Mouse (Mus musculus) forebrain, embryonic 15.5 days (tissue): ENCODE measurements around the gene Sv2b. TPM values are rescaled to one million over a fixed set of nuclear protein-coding genes. Genes with fewer than 3 reads are reported as not detected.

Experiments used
- ATAC-seq: fragments of 200-750 bp; cut with Nextera tagmentation; replicated peaks from 2 replicates; pipeline ENCODE4 v1.8.0; 2017; ENCODE audit warnings: mild to moderate bottlenecking, moderate TSS enrichment, moderate library complexity
- H3K27ac ChIP-seq: fragments of 300-500 bp; sonication (generic); replicated peaks from 2 replicates; pipeline ENCODE4 v1.5.1; 2015; ENCODE audit warnings: mild to moderate bottlenecking, inconsistent platforms
- H3K27me3 ChIP-seq: fragments of 300-500 bp; sonication (generic); 2 replicates; pipeline ENCODE4 v1.6.1; 2015; ENCODE audit warnings: inconsistent platforms
- H3K36me3 ChIP-seq: fragments of 300-500 bp; sonication (generic); 2 replicates; pipeline ENCODE4 v1.6.1; 2015; ENCODE audit warnings: mild to moderate bottlenecking, inconsistent platforms
- H3K4me1 ChIP-seq: fragments of 300-500 bp; sonication (generic); 2 replicates; pipeline ENCODE4 v1.6.1; 2015; ENCODE audit warnings: inconsistent platforms
- H3K4me2 ChIP-seq: fragments of 300-500 bp; sonication (generic); replicated peaks from 2 replicates; pipeline ENCODE4 v1.6.1; 2015; ENCODE audit warnings: mild to moderate bottlenecking, inconsistent platforms
- H3K4me3 ChIP-seq: fragments of 300-500 bp; sonication (generic); 2 replicates; pipeline ENCODE4 v1.5.1; 2015; ENCODE audit warnings: mild to moderate bottlenecking, inconsistent platforms
- H3K9ac ChIP-seq: fragments of 300-500 bp; sonication (generic); replicated peaks from 2 replicates; pipeline ENCODE4 v1.6.1; 2015; ENCODE audit warnings: mild to moderate bottlenecking, inconsistent platforms
- H3K9me3 ChIP-seq: fragments of 300-500 bp; sonication (generic); 2 replicates; pipeline ENCODE4 v1.6.1; 2016; ENCODE audit warnings: inconsistent platforms
- WGBS: fragments of 180-500 bp; shearing (Covaris S2); methylation state at CpG from one replicate; pipeline ENCODE4 v1.1.7; 2015; ENCODE audit warnings: mixed read lengths; 5-methylcytosine and 5-hydroxymethylcytosine counted together
- polyA plus RNA-seq: library from polyadenylated mRNA; unstranded; fragments of >200 nt; fragmentation: Nextera tagmentation; extraction: Ambion mirVana; gene quantifications from 2 replicates; pipeline ENCODE4 v1.2.1, GENCODE M21; 2015

The Sv2b gene
- polyA plus RNA-seq, 1 experiment from 2014 or later: 10.0 TPM

DNA sequence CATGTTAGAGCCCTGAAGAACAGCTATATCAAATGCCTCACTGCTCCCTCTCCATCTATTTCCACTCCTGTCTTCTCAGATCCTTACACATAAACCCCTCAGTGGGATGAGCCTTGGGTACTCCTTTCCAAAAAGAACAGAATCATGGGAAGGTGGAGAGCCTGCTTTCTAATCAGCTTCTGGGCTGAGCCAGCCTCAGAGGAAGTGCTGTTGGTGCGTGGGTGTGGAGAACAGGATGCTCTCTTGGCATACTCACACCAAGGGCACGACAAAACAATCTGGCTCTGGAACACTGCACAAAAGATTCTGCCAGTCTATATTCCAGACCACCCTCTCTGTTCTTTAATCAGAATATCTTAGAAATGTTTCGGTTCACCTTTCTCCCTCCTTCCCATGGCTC is 26.1 kb downstream of the Sv2b start:
- no peak overlapping the region for H3K4me3 ChIP-seq
- H3K27ac ChIP-seq: no peak overlapping the region
- H3K9ac ChIP-seq: no peak overlapping the region
- no peak for ATAC-seq
- WGBS: 83% methylated on average over 3 of the region's 3 CpGs
- no peaks in the 10 kb centered on the region for H3K9me3 ChIP-seq
- H3K27me3 ChIP-seq: no peaks in the 10 kb centered on the region
- H3K4me1 ChIP-seq: no peaks in the 10 kb centered on the region
- no peak overlapping the region for H3K4me2 ChIP-seq
- no peaks in the 10 kb centered on the region for H3K36me3 ChIP-seq

DNA sequence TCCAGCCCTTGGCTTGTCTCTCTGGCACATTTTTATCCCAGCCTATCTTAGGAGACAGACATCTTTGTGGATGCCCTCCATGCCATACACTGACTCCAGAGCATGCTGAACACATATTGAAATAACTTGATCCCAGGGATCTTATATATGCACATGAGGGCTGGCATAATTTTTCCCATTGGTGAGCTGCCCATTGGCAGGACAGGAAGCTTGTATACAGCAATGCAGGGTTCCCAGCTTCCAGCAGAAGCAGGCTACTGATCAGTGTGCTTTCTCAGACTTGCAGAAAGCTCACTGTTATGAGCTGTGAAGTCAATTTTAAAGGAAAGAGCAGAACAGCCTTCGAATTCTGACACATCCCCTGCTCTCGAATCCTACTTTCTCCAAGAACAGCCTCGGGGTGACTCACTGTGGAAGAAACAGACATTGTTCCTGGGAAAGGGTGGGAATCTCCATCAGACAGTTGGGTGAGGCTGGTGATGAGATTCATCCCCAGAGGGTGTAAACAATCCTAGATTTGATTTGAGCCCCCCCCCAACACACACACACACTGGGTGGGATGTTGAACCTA is 26.9 kb downstream of the Sv2b start:
- no peak for ATAC-seq
- H3K36me3 ChIP-seq: no peaks in the 10 kb centered on the region
- WGBS: 81% methylated on average over 3 of the region's 3 CpGs
- no peaks in the 10 kb centered on the region for H3K27me3 ChIP-seq
- H3K9me3 ChIP-seq: no peaks in the 10 kb centered on the region
- H3K4me3 ChIP-seq: no peak overlapping the region
- no peak overlapping the region for H3K4me2 ChIP-seq
- H3K4me1 ChIP-seq: no peaks in the 10 kb centered on the region
- H3K9ac ChIP-seq: no peak overlapping the region
- no peak overlapping the region for H3K27ac ChIP-seq

DNA sequence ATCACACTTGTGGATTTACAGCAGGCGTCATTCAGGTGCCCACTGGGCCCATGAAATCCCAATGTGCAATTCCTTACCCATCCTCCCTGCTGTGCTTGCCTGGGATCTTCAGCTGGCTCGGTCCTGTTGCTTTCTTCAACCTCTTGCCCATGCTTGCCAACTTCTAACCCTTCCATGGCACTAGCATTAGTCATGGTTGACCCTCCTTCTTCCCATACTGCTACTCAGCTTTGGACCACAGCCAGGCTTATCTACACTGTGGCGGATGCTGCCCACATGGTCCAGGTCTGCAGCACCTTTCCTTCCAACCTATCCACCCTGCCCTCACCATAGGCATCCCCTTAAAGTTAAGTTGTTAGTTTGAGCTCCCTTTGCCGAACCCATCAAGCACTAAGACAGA is 28.0 kb downstream of the Sv2b start:
- Histone ChIP-seq H3K27me3 (no peaks in the 10 kb centered on the region), H3K4me3 (no peak overlapping the region), H3K27ac (no peak overlapping the region), H3K9me3 (no peaks in the 10 kb centered on the region), H3K4me2 (no peak overlapping the region), H3K4me1 (no peaks in the 10 kb centered on the region), H3K9ac (no peak overlapping the region), H3K36me3 (no peaks in the 10 kb centered on the region)
- 84% methylated on average over 4 of the region's 4 CpGs for WGBS
- no peak for ATAC-seq

DNA sequence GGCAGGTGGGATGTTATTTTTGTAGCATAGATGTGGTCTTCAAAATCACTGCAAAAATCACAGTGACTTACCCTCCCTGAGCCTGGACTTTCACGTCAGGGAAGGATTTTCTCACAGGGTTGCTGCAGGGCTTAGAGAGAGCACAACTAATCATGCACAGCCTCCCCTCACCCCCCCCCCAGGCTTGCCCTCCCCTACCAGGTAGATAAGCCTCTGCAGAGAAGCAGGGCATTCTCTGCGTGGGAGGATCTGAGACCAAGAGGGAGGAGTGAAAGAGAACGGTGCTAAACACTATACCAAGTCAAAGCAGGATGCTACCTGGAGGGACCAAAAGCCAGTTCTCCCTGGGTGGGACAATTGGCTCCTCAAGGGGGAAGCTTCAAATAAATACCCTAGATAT is 31.2 kb downstream of the Sv2b start:
- Histone ChIP-seq H3K27ac (no peak overlapping the region), H3K9me3 (no peaks in the 10 kb centered on the region), H3K27me3 (no peaks in the 10 kb centered on the region), H3K9ac (no peak overlapping the region), H3K4me1 (no peaks in the 10 kb centered on the region), H3K4me3 (no peak overlapping the region), H3K36me3 (no peaks in the 10 kb centered on the region), H3K4me2 (no peak overlapping the region)
- 16% methylated on average over 3 of the region's 3 CpGs for WGBS
- ATAC-seq: no peak

DNA sequence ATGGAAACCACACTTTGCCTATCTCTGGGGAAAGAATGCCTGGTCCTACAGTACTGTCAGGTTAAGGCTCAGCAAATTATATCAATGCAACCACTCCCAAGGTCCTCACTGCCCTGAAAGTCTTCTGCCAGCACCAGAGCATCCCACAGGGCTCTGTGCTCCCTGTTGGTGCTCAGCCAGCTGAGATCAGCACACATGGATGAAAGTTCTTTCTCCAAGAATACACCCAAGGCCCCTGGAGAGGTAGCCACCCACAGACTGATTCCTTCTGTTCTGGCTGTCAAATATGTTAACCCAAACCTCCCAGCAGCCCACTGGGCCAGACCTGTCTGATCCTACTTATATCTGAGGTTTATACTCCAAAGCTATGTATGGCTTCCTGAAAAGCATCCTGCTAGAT is 32.3 kb downstream of the Sv2b start:
- no peak overlapping the region for H3K9ac ChIP-seq
- H3K9me3 ChIP-seq: no peaks in the 10 kb centered on the region
- ATAC-seq: no peak
- H3K27ac ChIP-seq: no peak overlapping the region
- H3K4me1 ChIP-seq: peaks cover 6% of the 10 kb centered on the region
- H3K27me3 ChIP-seq: no peaks in the 10 kb centered on the region
- no peaks in the 10 kb centered on the region for H3K36me3 ChIP-seq
- H3K4me3 ChIP-seq: no peak overlapping the region
- H3K4me2 ChIP-seq: no peak overlapping the region

DNA sequence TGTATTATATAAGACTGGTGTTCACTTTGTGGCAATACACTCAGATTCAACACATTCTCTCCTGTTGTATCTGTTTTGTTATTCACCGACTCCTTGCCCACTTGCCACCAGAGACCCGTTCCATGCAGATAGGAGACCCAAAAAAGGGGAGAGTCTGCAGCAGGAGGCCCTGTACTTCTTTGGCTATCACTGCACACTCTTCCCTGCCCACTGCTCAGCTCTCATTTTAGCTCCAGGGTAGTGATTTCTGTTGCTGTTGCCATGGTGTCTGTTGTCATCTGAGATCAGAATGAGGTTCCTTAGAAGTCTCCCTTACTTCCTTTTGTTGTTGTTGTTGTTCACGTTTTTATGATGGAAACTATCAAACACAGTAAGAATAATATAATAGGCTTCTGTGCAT is 34.5 kb downstream of the Sv2b start:
- WGBS: 56% methylated on average over 3 of the region's 3 CpGs
- no peak overlapping the region for H3K4me2 ChIP-seq

DNA sequence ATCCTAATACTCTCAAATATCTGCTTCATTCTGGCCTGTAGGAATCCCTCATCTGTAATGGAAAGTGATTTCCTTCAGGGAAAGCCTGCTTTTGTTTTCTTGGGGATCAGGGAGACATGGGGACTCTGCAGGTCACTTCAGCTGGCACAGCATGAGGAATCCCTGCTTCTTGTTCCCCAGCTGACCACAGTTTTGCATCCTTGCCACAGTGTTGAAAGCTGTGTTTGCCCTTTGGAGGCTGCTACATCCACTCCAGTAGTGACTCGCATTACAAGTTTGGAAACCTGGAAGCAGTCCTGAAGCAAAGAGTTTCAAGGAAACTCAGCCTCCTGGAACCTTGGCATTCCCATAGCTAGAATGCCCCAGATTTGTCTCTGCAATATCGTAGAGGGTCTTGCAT is 35.4 kb downstream of the Sv2b start:
- peaks cover 7% of the 10 kb centered on the region for H3K4me1 ChIP-seq
- no peak overlapping the region for H3K4me3 ChIP-seq
- H3K27me3 ChIP-seq: no peaks in the 10 kb centered on the region
- no peaks in the 10 kb centered on the region for H3K36me3 ChIP-seq
- H3K9me3 ChIP-seq: no peaks in the 10 kb centered on the region
- no peak overlapping the region for H3K4me2 ChIP-seq
- WGBS: 63% methylated on average over 2 of the region's 2 CpGs
- ATAC-seq: no peak
- H3K9ac ChIP-seq: no peak overlapping the region
- H3K27ac ChIP-seq: no peak overlapping the region

More for the DNA sequence above, 34.5 kb downstream of the Sv2b start:
- no peak for ATAC-seq
- H3K27me3 ChIP-seq: no peaks in the 10 kb centered on the region
- H3K4me3 ChIP-seq: no peak overlapping the region
- peaks cover 7% of the 10 kb centered on the region for H3K4me1 ChIP-seq
- no peak overlapping the region for H3K9ac ChIP-seq
- H3K27ac ChIP-seq: no peak overlapping the region
- H3K9me3 ChIP-seq: no peaks in the 10 kb centered on the region
- no peaks in the 10 kb centered on the region for H3K36me3 ChIP-seq

DNA sequence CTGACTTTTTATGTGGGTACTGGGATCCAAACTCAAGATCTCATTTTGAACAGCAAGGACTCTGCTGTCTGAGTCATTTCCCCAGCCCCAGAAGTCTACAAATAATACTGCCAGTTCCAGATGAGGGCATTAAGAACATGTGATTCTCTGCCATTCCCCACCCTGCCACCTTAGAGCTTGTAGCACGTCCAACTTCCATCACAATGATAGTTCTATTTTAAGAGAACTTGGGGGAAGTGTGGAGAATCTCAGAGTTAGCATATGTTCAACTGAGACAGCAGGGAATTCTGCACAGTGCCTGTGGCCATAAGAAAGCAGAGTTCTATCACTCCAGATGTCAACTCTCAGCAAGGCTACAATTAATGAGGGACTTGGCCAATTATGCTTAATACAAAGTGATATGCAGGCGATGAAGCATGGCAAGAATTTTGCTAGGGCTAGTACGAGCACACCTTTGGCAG is 37.1 kb downstream of the Sv2b start:
- H3K4me1 ChIP-seq: peaks cover 7% of the 10 kb centered on the region
- no peak overlapping the region for H3K27ac ChIP-seq
- WGBS: 43% methylated on average over 3 of the region's 3 CpGs
- no peaks in the 10 kb centered on the region for H3K36me3 ChIP-seq
- no peaks in the 10 kb centered on the region for H3K9me3 ChIP-seq
- ATAC-seq: peak; percentile 61; the same call in 1 of the 2 replicates
- no peak overlapping the region for H3K9ac ChIP-seq
- no peaks in the 10 kb centered on the region for H3K27me3 ChIP-seq
- no peak overlapping the region for H3K4me3 ChIP-seq
- H3K4me2 ChIP-seq: no peak overlapping the region

DNA sequence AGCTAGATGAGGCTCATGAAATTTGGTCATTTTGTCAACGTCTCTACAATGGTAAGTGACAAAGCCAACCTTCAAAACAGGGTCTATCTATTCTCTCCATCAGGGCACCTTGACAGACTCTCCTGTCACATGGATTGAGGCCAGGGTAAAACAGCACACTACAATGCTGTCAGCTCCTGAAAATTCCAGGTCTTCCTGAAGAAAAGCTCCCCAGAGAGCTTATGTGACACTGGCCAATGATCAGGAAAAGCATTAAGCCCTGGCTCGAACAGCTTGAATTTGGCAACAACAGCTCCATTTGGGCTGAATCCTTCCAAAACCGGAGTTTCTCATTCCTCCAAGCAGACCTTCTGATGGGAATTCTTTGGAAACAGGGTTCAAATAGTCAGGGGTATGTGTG is 37.8 kb downstream of the Sv2b start:
- WGBS: 74% methylated on average over 3 of the region's 3 CpGs
- Histone ChIP-seq H3K4me1 (peaks cover 7% of the 10 kb centered on the region), H3K36me3 (no peaks in the 10 kb centered on the region), H3K9me3 (no peaks in the 10 kb centered on the region), H3K9ac (no peak overlapping the region), H3K4me2 (no peak overlapping the region), H3K27ac (peak overlapping the region; percentile 40; the same call in 1 of the 2 replicates), H3K4me3 (no peak overlapping the region), H3K27me3 (no peaks in the 10 kb centered on the region)
- ATAC-seq: no peak

DNA sequence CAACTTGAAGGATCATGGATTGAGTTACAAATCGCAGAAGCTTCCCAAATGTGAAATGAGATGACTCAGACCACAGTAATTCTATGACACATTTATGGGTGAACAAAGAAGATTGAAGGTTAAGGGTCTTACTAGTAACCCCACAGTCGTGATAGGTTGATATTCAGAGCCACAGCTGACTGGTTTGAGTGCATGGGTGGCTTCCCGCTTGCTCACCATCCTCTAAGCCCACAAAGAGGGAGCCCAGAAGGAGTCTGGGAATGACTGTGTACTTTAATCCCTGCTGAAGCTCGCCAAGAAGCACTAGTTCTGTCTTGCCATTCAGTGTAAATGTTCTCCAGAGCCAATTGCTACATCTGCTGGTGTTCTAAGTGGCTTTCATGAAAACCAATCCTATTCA is 41.8 kb downstream of the Sv2b start:
- Histone ChIP-seq H3K9ac (no peak overlapping the region), H3K27me3 (no peaks in the 10 kb centered on the region), H3K36me3 (no peaks in the 10 kb centered on the region), H3K27ac (no peak overlapping the region), H3K4me3 (no peak overlapping the region), H3K9me3 (no peaks in the 10 kb centered on the region), H3K4me1 (peaks cover 19% of the 10 kb centered on the region), H3K4me2 (no peak overlapping the region)
- 68% methylated on average over 4 of the region's 4 CpGs for WGBS
- ATAC-seq: no peak

DNA sequence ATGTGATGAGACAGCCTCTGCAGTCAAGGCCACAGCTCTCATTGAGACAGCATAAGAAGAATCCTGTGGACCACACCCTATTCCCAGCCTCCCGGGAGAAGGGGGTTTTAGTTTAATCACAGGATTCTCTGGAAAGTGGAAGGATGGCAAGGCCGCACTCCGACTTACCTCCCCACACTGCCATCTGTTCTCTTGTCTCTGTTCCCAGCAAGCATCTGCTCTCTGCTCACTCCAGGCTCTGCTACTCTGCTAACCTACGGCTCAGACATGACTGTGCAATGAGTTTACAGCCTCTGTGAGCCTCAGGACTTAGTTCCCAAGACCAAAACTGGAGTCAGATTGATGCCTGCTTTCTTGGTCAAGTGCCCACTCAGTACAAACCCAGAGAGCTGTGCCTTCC is 43.8 kb downstream of the Sv2b start:
- peaks cover 12% of the 10 kb centered on the region; the same call in 1 of the 2 replicates for H3K4me1 ChIP-seq
- 53% methylated on average over 4 of the region's 4 CpGs for WGBS

DNA sequence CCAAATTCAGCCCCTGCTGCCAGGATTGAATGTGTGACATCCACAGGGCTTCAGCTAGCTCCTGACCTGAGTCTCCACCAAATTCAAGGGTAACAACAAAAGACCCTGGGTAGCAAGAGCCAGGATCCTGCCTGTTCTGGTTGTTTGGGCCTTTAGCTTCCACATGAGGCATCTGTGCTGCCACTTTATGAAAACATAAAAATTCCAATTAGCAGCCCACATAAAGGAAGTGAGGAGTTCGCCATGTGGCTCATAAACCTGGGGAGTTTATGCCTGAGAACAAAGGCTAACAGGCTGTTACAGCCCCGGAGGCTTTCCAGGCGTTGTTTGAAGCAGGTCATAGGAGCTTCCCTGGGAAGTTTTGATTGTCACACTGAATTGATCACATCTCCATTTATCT is 49.1 kb downstream of the Sv2b start:
- no peak overlapping the region for H3K4me3 ChIP-seq
- H3K4me2 ChIP-seq: no peak overlapping the region
- ATAC-seq: peak; percentile 68; the same call in 1 of the 2 replicates
- peaks cover 6% of the 10 kb centered on the region; the same call in 1 of the 2 replicates for H3K4me1 ChIP-seq
- no peaks in the 10 kb centered on the region for H3K36me3 ChIP-seq
- no peak overlapping the region for H3K9ac ChIP-seq
- H3K27me3 ChIP-seq: no peaks in the 10 kb centered on the region
- H3K9me3 ChIP-seq: no peaks in the 10 kb centered on the region
- WGBS: 42% methylated on average over 3 of the region's 3 CpGs
- peak overlapping the region; percentile 3; the same call in 1 of the 2 replicates for H3K27ac ChIP-seq

More for the DNA sequence above, 43.8 kb downstream of the Sv2b start:
- H3K4me2 ChIP-seq: no peak overlapping the region
- no peak overlapping the region for H3K9ac ChIP-seq
- peak; percentile 87 for ATAC-seq
- H3K9me3 ChIP-seq: no peaks in the 10 kb centered on the region
- peak overlapping the region; percentile 71 for H3K27ac ChIP-seq
- H3K27me3 ChIP-seq: no peaks in the 10 kb centered on the region
- no peak overlapping the region for H3K4me3 ChIP-seq
- H3K36me3 ChIP-seq: no peaks in the 10 kb centered on the region

DNA sequence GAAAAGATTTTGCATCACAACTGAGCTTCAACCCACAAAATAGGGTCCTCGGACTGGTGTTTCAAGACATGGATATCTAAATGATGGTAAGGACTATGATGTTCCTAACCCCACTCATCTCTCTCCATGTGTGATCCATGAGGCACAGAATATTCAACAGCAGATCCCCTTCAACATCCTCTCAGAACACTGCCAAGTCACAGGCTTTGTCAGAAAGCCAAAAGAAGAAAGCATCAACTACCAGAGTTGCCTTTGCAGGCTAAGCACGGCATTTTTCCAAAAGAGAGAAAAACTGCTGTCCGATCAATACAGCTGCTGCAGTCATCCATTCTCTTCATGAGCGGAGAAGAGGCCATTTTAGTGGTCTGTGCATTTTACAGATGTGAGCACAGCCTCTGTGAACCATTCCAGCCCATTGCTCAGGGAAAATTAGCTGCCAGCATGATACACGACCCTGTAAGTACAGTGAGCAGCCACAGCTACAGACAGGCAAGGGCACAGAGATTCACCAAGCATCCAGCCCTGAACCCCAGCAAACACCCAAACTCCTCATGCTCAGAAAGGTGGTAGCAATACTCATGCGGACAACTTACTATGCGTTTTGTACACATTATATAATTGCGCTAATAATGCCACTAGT is 55.3 kb downstream of the Sv2b start:
- Histone ChIP-seq H3K27me3 (no peaks in the 10 kb centered on the region), H3K4me1 (no peaks in the 10 kb centered on the region), H3K36me3 (no peaks in the 10 kb centered on the region), H3K4me2 (no peak overlapping the region), H3K9ac (no peak overlapping the region), H3K27ac (no peak overlapping the region), H3K9me3 (no peaks in the 10 kb centered on the region), H3K4me3 (no peak overlapping the region)
- 89% methylated on average over 8 of the region's 8 CpGs for WGBS
- ATAC-seq: no peak
